Mouse (Mus musculus) thymus, postnatal 4 days (tissue): ENCODE measurements around the gene Cpm.

Experiments used
- DNase-seq: peaks from one replicate; pipeline ENCODE4 v3.0.0; 2021

Cpm gene

GRCm38 (mm10) chr10:117635823-117636589, 6.7 kb downstream of the Cpm start:
- DNase-seq = no peak

GRCm38 (mm10) chr10:117637062-117637744, 7.9 kb downstream of the Cpm start:
- no peak for DNase-seq

- no peak for DNase-seq
Observed at GRCm38 (mm10) chr10:117637745-117638577, 8.7 kb downstream of the Cpm start.

GRCm38 (mm10) chr10:117638578-117639220, 9.4 kb downstream of the Cpm start:
- no peak for DNase-seq

- DNase-seq = no peak
Observed at GRCm38 (mm10) chr10:117639221-117639599, 9.9 kb downstream of the Cpm start.

GRCm38 (mm10) chr10:117639899-117640594, 10.7 kb downstream of the Cpm start:
- peak; percentile 54 for DNase-seq

- no peak for DNase-seq
Observed at GRCm38 (mm10) chr10:117640595-117641078, 11.3 kb downstream of the Cpm start.

GRCm38 (mm10) chr10:117641400-117642200, 12.3 kb downstream of the Cpm start:
- DNase-seq = no peak

- no peak for DNase-seq
Observed at GRCm38 (mm10) chr10:117642201-117642450, 12.8 kb downstream of the Cpm start.

- DNase-seq = no peak
Observed at GRCm38 (mm10) chr10:117642491-117643262, 13.4 kb downstream of the Cpm start.

- no peak for DNase-seq
Observed at GRCm38 (mm10) chr10:117643302-117643701, 14.0 kb downstream of the Cpm start.

- no peak for DNase-seq
Observed at GRCm38 (mm10) chr10:117643711-117644428, 14.6 kb downstream of the Cpm start.

- DNase-seq = no peak
Observed at GRCm38 (mm10) chr10:117644429-117644748, 15.1 kb downstream of the Cpm start.

GRCm38 (mm10) chr10:117644828-117645227, 15.5 kb downstream of the Cpm start:
- DNase-seq = no peak

GRCm38 (mm10) chr10:117645487-117645964, 16.2 kb downstream of the Cpm start:
- DNase-seq = no peak

- no peak for DNase-seq
Observed at GRCm38 (mm10) chr10:117646482-117647157, 17.3 kb downstream of the Cpm start.

- no peak for DNase-seq
Observed at GRCm38 (mm10) chr10:117647158-117647505, 17.8 kb downstream of the Cpm start.

- no peak for DNase-seq
Observed at GRCm38 (mm10) chr10:117647964-117648472, 18.7 kb downstream of the Cpm start.

- DNase-seq = no peak
Observed at GRCm38 (mm10) chr10:117648643-117649042, 19.3 kb downstream of the Cpm start.
